Mouse (Mus musculus) liver, postnatal 0 days (tissue): ENCODE data around the gene Btrc.

Experiments used
- CTCF ChIP-seq: sonication (generic); IDR thresholded peaks from 2 replicates; pipeline ENCODE4 v1.5.1; 2016; ENCODE audit warnings: antibody characterized with exemption, low read depth
- EP300 ChIP-seq: IDR thresholded peaks from 2 replicates; pipeline ENCODE4 v1.6.1; 2016; ENCODE audit warnings: antibody characterized with exemption, low read depth, mild to moderate bottlenecking

- TF ChIP-seq EP300 (no peak), CTCF (no peak)
Observed at GRCm38 (mm10) chr19:45459931-45460665, 96.6 kb downstream of the Btrc start.
